Mouse (Mus musculus) small intestine, adult 2 months (tissue): ENCODE data around the gene 5730596B20Rik. TPM values are rescaled to one million over a fixed set of nuclear protein-coding genes. Genes with fewer than 3 reads are reported as not detected.
A peak's percentile ranks its signal among the peaks of the same experiment; 100 is the strongest.

Experiments used
- H3K27ac ChIP-seq: fragments of 200-500 bp; 2 replicates; pipeline ENCODE4 v1.5.1; 2012; ENCODE audit warnings: low read depth, low read length, control low read depth, inconsistent platforms; ENCODE audit not compliant: insufficient read depth
- H3K27me3 ChIP-seq: fragments of 200-500 bp; 2 replicates; pipeline ENCODE4 v1.6.1; 2012; ENCODE audit warnings: mild to moderate bottlenecking, moderate library complexity, low read length, inconsistent platforms; ENCODE audit not compliant: control insufficient read depth, insufficient read depth
- H3K36me3 ChIP-seq: fragments of 200-500 bp; 2 replicates; pipeline ENCODE4 v1.6.1; 2012; ENCODE audit warnings: mild to moderate bottlenecking, low read length, control low read depth, inconsistent platforms; ENCODE audit not compliant: control insufficient read depth, insufficient read depth
- H3K4me1 ChIP-seq: fragments of 200-500 bp; 2 replicates; pipeline ENCODE4 v1.6.1; 2012; ENCODE audit warnings: low read length, inconsistent platforms, mixed read lengths; ENCODE audit not compliant: control insufficient read depth, insufficient read depth, insufficient read length
- H3K4me3 ChIP-seq: fragments of 200-500 bp; 2 replicates; pipeline ENCODE4 v1.5.1; 2012; ENCODE audit warnings: low read depth, mild to moderate bottlenecking, control low read depth, inconsistent platforms, low read length, moderate library complexity
- CTCF ChIP-seq: fragments of 200-500 bp; IDR thresholded peaks from 2 replicates; pipeline ENCODE4 v1.5.1; 2012; ENCODE audit warnings: low read depth, mild to moderate bottlenecking, control low read depth, inconsistent platforms, low read length, moderate library complexity, mixed read lengths; ENCODE audit not compliant: insufficient replicate concordance, insufficient read length; ENCODE audit errors: extremely low read depth
- POLR2A ChIP-seq: fragments of 200-500 bp; IDR thresholded peaks from 2 replicates; pipeline ENCODE4 v1.6.1; 2012; ENCODE audit warnings: low read depth, mild to moderate bottlenecking, control low read depth, inconsistent platforms, low read length, moderate library complexity
- WGBS: fragments of 180-500 bp; shearing (Covaris S2); methylation state at CpG from one replicate; pipeline ENCODE4 v1.1.7; 2018; 5-methylcytosine and 5-hydroxymethylcytosine counted together
- polyA plus RNA-seq: library from polyadenylated mRNA; depleted of rRNA; stranded (reverse); fragments of >200 nt; gene quantifications from 2 replicates; pipeline ENCODE4 v1.2.3, GENCODE M21; 2012

The 5730596B20Rik gene
- polyA plus RNA-seq, 1 experiment, result not detected

GRCm38 (mm10) chr6:52200073-52200750 lies 22.9 kb downstream of the 5730596B20Rik start:
- peaks cover 11% of the 10 kb centered on the region for H3K4me1 ChIP-seq
- peaks cover 32% of the 10 kb centered on the region for H3K27me3 ChIP-seq
- 18% methylated on average over 30 of the region's 30 CpGs for WGBS
- peak overlapping the region; percentile 37 for H3K27ac ChIP-seq
- no peak for TF ChIP-seq POLR2A
- TF ChIP-seq CTCF, result no peak
- peak overlapping the region; percentile 41 for H3K4me3 ChIP-seq
- H3K36me3 ChIP-seq, result no peaks in the 10 kb centered on the region

GRCm38 (mm10) chr6:52200751-52201250 lies 23.5 kb downstream of the 5730596B20Rik start:
- WGBS, result 14% methylated on average over 10 of the region's 10 CpGs
- H3K27ac ChIP-seq, result peak overlapping the region; percentile 37; the same call in 1 of the 2 replicates

GRCm38 (mm10) chr6:52201269-52201668 lies 24.0 kb downstream of the 5730596B20Rik start:
- no peak for TF ChIP-seq POLR2A
- TF ChIP-seq CTCF, result no peak
- H3K4me1 ChIP-seq, result peaks cover 11% of the 10 kb centered on the region
- no peaks in the 10 kb centered on the region for H3K36me3 ChIP-seq
- peaks cover 41% of the 10 kb centered on the region for H3K27me3 ChIP-seq
- WGBS, result 53% methylated on average over 1 of the region's 1 CpGs
- no peak overlapping the region for H3K4me3 ChIP-seq
- H3K27ac ChIP-seq, result no peak overlapping the region

More at GRCm38 (mm10) chr6:52200751-52201250, 23.5 kb downstream of the 5730596B20Rik start:
- H3K4me1 ChIP-seq, result peaks cover 11% of the 10 kb centered on the region
- peak overlapping the region; percentile 41 for H3K4me3 ChIP-seq
- no peaks in the 10 kb centered on the region for H3K36me3 ChIP-seq
- peaks cover 37% of the 10 kb centered on the region for H3K27me3 ChIP-seq
- no peak for TF ChIP-seq CTCF
- TF ChIP-seq POLR2A, result no peak

- Histone ChIP-seq H3K27me3 (peaks cover 48% of the 10 kb centered on the region), H3K27ac (peak overlapping the region; percentile 48; the same call in 1 of the 2 replicates), H3K4me1 (peaks cover 11% of the 10 kb centered on the region), H3K4me3 (peak overlapping the region; percentile 65), H3K36me3 (no peaks in the 10 kb centered on the region)
- no peak for TF ChIP-seq CTCF
- TF ChIP-seq POLR2A, result no peak
- WGBS, result 60% methylated on average over 22 of the region's 22 CpGs
Measured at GRCm38 (mm10) chr6:52202362-52203120, 25.2 kb downstream of the 5730596B20Rik start.

GRCm38 (mm10) chr6:52203121-52203370 lies 25.7 kb downstream of the 5730596B20Rik start:
- no peaks in the 10 kb centered on the region for H3K36me3 ChIP-seq
- H3K4me1 ChIP-seq, result peaks cover 11% of the 10 kb centered on the region
- TF ChIP-seq CTCF (0 out of 2 replicates have a peak, but pooled peaks have one; percentile 8), POLR2A (no peak)
- 26% methylated on average over 10 of the region's 10 CpGs for WGBS
- peaks cover 50% of the 10 kb centered on the region for H3K27me3 ChIP-seq
- H3K27ac ChIP-seq, result peak overlapping the region; percentile 48
- H3K4me3 ChIP-seq, result peak overlapping the region; percentile 65

GRCm38 (mm10) chr6:52203371-52204049 lies 26.2 kb downstream of the 5730596B20Rik start:
- Histone ChIP-seq H3K4me1 (peaks cover 11% of the 10 kb centered on the region), H3K4me3 (peak overlapping the region; percentile 65), H3K27me3 (peaks cover 54% of the 10 kb centered on the region), H3K36me3 (no peaks in the 10 kb centered on the region), H3K27ac (peak overlapping the region; percentile 48)
- 12% methylated on average over 46 of the region's 46 CpGs for WGBS
- no peak for TF ChIP-seq CTCF
- TF ChIP-seq POLR2A, result no peak
